Mouse (Mus musculus): ENCODE data around the gene Zbtb37. TPM values are rescaled to one million over a fixed set of nuclear protein-coding genes. Genes with fewer than 3 reads are reported as not detected.

The Zbtb37 gene
- polyA plus RNA-seq, 1 experiment from 2014 or later, result 4.0 TPM

- TF ChIP-seq CTCF (IDR thresholded peaks at IDR 0.05; ENCODE audit: low read depth), result no peak
These were observed 22.5 kb upstream of the Zbtb37 start for GRCm38 (mm10) chr1:161057164-161057563.

GRCm38 (mm10) chr1:161046972-161047371 is 12.3 kb upstream of the Zbtb37 start:
- no peak for ATAC-seq
- H3K4me1 ChIP-seq (replicated peaks; ENCODE audit: control insufficient read depth, insufficient read depth, low read length), result no peaks in the 10 kb centered on the region
- no peak overlapping the region for H3K4me3 ChIP-seq (ENCODE audit: low read depth, low read length)
- 79% methylated on average over 3 of the region's 3 CpGs for WGBS
- no peak overlapping the region for H3K9ac ChIP-seq (ENCODE audit: low read depth, low read length)
- TF ChIP-seq CTCF (IDR thresholded peaks at IDR 0.05; ENCODE audit: low read depth), result no peak
- no peak overlapping the region for H3K4me2 ChIP-seq (replicated peaks; ENCODE audit: low read depth)
- no peaks in the 10 kb centered on the region for H3K9me3 ChIP-seq (ENCODE audit: control insufficient read depth)
- no peak overlapping the region for H3K27ac ChIP-seq (ENCODE audit: low read depth, low read length)
- peaks cover 21% of the 10 kb centered on the region for H3K36me3 ChIP-seq (ENCODE audit: control insufficient read depth, insufficient read depth)
- no peaks in the 10 kb centered on the region for H3K27me3 ChIP-seq (replicated peaks; ENCODE audit: control insufficient read depth, insufficient read depth, low read length)

More at GRCm38 (mm10) chr1:161057164-161057563, 22.5 kb upstream of the Zbtb37 start:
- H3K27me3 ChIP-seq (replicated peaks; ENCODE audit: control insufficient read depth, insufficient read depth, low read length), result no peaks in the 10 kb centered on the region
- ATAC-seq, result no peak
- H3K4me1 ChIP-seq (replicated peaks; ENCODE audit: control insufficient read depth, insufficient read depth, low read length), result no peaks in the 10 kb centered on the region
- H3K36me3 ChIP-seq (ENCODE audit: control insufficient read depth, insufficient read depth), result peaks cover 17% of the 10 kb centered on the region
- H3K9ac ChIP-seq (ENCODE audit: low read depth, low read length), result no peak overlapping the region
- H3K4me2 ChIP-seq (replicated peaks; ENCODE audit: low read depth), result no peak overlapping the region
- no peak overlapping the region for H3K27ac ChIP-seq (ENCODE audit: low read depth, low read length)
- no peak overlapping the region for H3K4me3 ChIP-seq (ENCODE audit: low read depth, low read length)
- H3K9me3 ChIP-seq (ENCODE audit: control insufficient read depth), result no peaks in the 10 kb centered on the region
- 94% methylated on average over 1 of the region's 1 CpGs for WGBS

- WGBS, result 89% methylated on average over 7 of the region's 7 CpGs
- Histone ChIP-seq H3K27me3 (replicated peaks; ENCODE audit: control insufficient read depth, insufficient read depth, low read length) (no peaks in the 10 kb centered on the region), H3K4me2 (replicated peaks; ENCODE audit: low read depth) (no peak overlapping the region), H3K27ac (ENCODE audit: low read depth, low read length) (no peak overlapping the region), H3K4me3 (ENCODE audit: low read depth, low read length) (no peak overlapping the region), H3K4me1 (replicated peaks; ENCODE audit: control insufficient read depth, insufficient read depth, low read length) (no peaks in the 10 kb centered on the region), H3K36me3 (ENCODE audit: control insufficient read depth, insufficient read depth) (peaks cover 25% of the 10 kb centered on the region), H3K9ac (ENCODE audit: low read depth, low read length) (no peak overlapping the region), H3K9me3 (ENCODE audit: control insufficient read depth) (no peaks in the 10 kb centered on the region)
- no peak for ATAC-seq
- TF ChIP-seq CTCF (IDR thresholded peaks at IDR 0.05; ENCODE audit: low read depth), result no peak
These were observed 6.8 kb upstream of the Zbtb37 start for GRCm38 (mm10) chr1:161041261-161042020.

GRCm38 (mm10) chr1:161040855-161041254 is 6.2 kb upstream of the Zbtb37 start:
- no peak for TF ChIP-seq CTCF (IDR thresholded peaks at IDR 0.05; ENCODE audit: low read depth)
- Histone ChIP-seq H3K36me3 (ENCODE audit: control insufficient read depth, insufficient read depth) (peaks cover 25% of the 10 kb centered on the region), H3K9ac (ENCODE audit: low read depth, low read length) (no peak overlapping the region), H3K4me3 (ENCODE audit: low read depth, low read length) (no peak overlapping the region), H3K27ac (ENCODE audit: low read depth, low read length) (no peak overlapping the region), H3K9me3 (ENCODE audit: control insufficient read depth) (no peaks in the 10 kb centered on the region), H3K4me2 (replicated peaks; ENCODE audit: low read depth) (no peak overlapping the region), H3K4me1 (replicated peaks; ENCODE audit: control insufficient read depth, insufficient read depth, low read length) (no peaks in the 10 kb centered on the region), H3K27me3 (replicated peaks; ENCODE audit: control insufficient read depth, insufficient read depth, low read length) (no peaks in the 10 kb centered on the region)
- no peak for ATAC-seq

GRCm38 (mm10) chr1:161040426-161040770 is 5.7 kb upstream of the Zbtb37 start:
- no peaks in the 10 kb centered on the region for H3K9me3 ChIP-seq (ENCODE audit: control insufficient read depth)
- H3K4me3 ChIP-seq (ENCODE audit: low read depth, low read length), result no peak overlapping the region
- H3K36me3 ChIP-seq (ENCODE audit: control insufficient read depth, insufficient read depth), result peaks cover 25% of the 10 kb centered on the region
- H3K4me1 ChIP-seq (replicated peaks; ENCODE audit: control insufficient read depth, insufficient read depth, low read length), result no peaks in the 10 kb centered on the region
- H3K4me2 ChIP-seq (replicated peaks; ENCODE audit: low read depth), result no peak overlapping the region
- no peak overlapping the region for H3K27ac ChIP-seq (ENCODE audit: low read depth, low read length)
- H3K27me3 ChIP-seq (replicated peaks; ENCODE audit: control insufficient read depth, insufficient read depth, low read length), result no peaks in the 10 kb centered on the region
- no peak overlapping the region for H3K9ac ChIP-seq (ENCODE audit: low read depth, low read length)
- WGBS, result 45% methylated on average over 1 of the region's 1 CpGs
- ATAC-seq, result no peak
- no peak for TF ChIP-seq CTCF (IDR thresholded peaks at IDR 0.05; ENCODE audit: low read depth)

GRCm38 (mm10) chr1:161039741-161040425 is 5.2 kb upstream of the Zbtb37 start:
- Histone ChIP-seq H3K36me3 (ENCODE audit: control insufficient read depth, insufficient read depth) (peaks cover 25% of the 10 kb centered on the region), H3K4me2 (replicated peaks; ENCODE audit: low read depth) (no peak overlapping the region), H3K9ac (ENCODE audit: low read depth, low read length) (no peak overlapping the region), H3K4me3 (ENCODE audit: low read depth, low read length) (no peak overlapping the region), H3K27me3 (replicated peaks; ENCODE audit: control insufficient read depth, insufficient read depth, low read length) (no peaks in the 10 kb centered on the region), H3K4me1 (replicated peaks; ENCODE audit: control insufficient read depth, insufficient read depth, low read length) (no peaks in the 10 kb centered on the region), H3K9me3 (ENCODE audit: control insufficient read depth) (no peaks in the 10 kb centered on the region), H3K27ac (ENCODE audit: low read depth, low read length) (no peak overlapping the region)
- ATAC-seq, result no peak
- 24% methylated on average over 3 of the region's 3 CpGs for WGBS
- no peak for TF ChIP-seq CTCF (IDR thresholded peaks at IDR 0.05; ENCODE audit: low read depth)

Data from intestine, postnatal 0 days (tissue).